In the genomic region with DNA sequence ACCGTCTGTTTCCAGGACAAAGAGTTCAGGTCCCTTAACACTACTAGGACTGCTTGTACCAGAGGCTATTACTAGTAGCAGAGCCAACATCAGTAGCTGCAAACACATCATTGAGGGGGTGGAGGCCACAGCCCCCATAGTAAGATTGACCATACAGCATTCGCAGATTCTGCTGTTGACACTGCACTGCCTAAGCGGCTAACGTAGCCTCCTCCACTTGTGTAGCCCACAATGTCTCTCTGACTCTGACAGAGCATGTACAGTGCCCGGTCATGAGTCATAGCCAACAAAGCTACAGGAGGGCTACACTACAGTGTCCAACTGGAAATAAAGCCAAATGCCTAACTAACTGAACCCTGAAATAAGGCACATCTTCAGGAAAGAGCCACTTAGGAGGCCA, we compare ENCODE assay signal across 18 mouse cellular contexts.
A peak's percentile ranks its signal among the peaks of the same experiment; 100 is the strongest.
DNase-seq lines count a peak whose midpoint lies in the region; ATAC-seq lines count a peak whose summit lies in the region.
"Had no signal": no experiment of that assay in that cellular context is flagged by ENCODE, and none has a peak within 500 bp of the region (broad histone marks: within the 10 kb centered on the region; RNA-seq: fewer than 3 reads in every experiment).

No protein-coding gene starts in this region.

- no peak overlapping the region for H3K4me2 ChIP-seq in liver, embryonic 11.5 days
- H3K4me2 ChIP-seq: embryonic facial prominence, embryonic 12.5 days; forebrain, embryonic 15.5 days; heart, embryonic 13.5 days; hindbrain, embryonic 12.5 days had no signal

- no peaks in the 10 kb centered on the region for H3K36me3 ChIP-seq in liver, embryonic 11.5 days (ENCODE audit: control insufficient read depth, insufficient read depth, low read length)
- H3K36me3 ChIP-seq: embryonic facial prominence, embryonic 12.5 days; heart, embryonic 13.5 days had no signal

- no peak overlapping the region for H3K27ac ChIP-seq in liver, embryonic 11.5 days (ENCODE audit: low read depth, low read length)
- H3K27ac ChIP-seq: embryonic facial prominence, embryonic 12.5 days; forebrain, embryonic 15.5 days; heart, embryonic 13.5 days; hindbrain, embryonic 12.5 days had no signal

- no peaks in the 10 kb centered on the region for H3K27me3 ChIP-seq in liver, embryonic 11.5 days (replicated peaks; ENCODE audit: control insufficient read depth, insufficient read depth, low read length)
- H3K27me3 ChIP-seq: embryonic facial prominence, embryonic 12.5 days; forebrain, embryonic 15.5 days; heart, embryonic 13.5 days; hindbrain, embryonic 12.5 days had no signal

- no peaks in the 10 kb centered on the region for H3K4me1 ChIP-seq in liver, embryonic 11.5 days (replicated peaks; ENCODE audit: control insufficient read depth, insufficient read depth, low read length)
- H3K4me1 ChIP-seq: embryonic facial prominence, embryonic 12.5 days; hindbrain, embryonic 12.5 days had no signal

- H3K4me3 ChIP-seq in liver, embryonic 11.5 days (ENCODE audit: low read depth, low read length): no peak overlapping the region
- H3K4me3 ChIP-seq: embryonic facial prominence, embryonic 12.5 days; forebrain, embryonic 15.5 days; heart, embryonic 13.5 days; hindbrain, embryonic 12.5 days had no signal

- no peaks in the 10 kb centered on the region for H3K9me3 ChIP-seq in liver, embryonic 11.5 days (ENCODE audit: control insufficient read depth, low read length)
- H3K9me3 ChIP-seq: embryonic facial prominence, embryonic 12.5 days; forebrain, embryonic 15.5 days; heart, embryonic 13.5 days; hindbrain, embryonic 12.5 days had no signal

- no peak for ATAC-seq in liver, embryonic 11.5 days (replicated peaks; ENCODE audit: low FRiP score)
- ATAC-seq: forebrain, embryonic 15.5 days; hindbrain, embryonic 16.5 days had no signal

- peak; percentile 35 for DNase-seq in Muller cell, postnatal 12 days (ENCODE audit: inconsistent ontology term)
- peak; percentile 52 for DNase-seq in cerebellum, adult 11 months
- peak; percentile 55 for DNase-seq in cerebellum, adult 8-10 months
- peak; percentile 38 to 66 for DNase-seq in cerebellum, postnatal 14 days
- no peak for DNase-seq in liver, embryonic 11.5 days (ENCODE audit: low spot score)
- DNase-seq in lung, postnatal 36 days: no peak
- DNase-seq in lung, postnatal 25 days (ENCODE audit: low spot score): no peak
- DNase-seq in left cerebral cortex, adult 11 months (ENCODE audit: low spot score): no peak
- DNase-seq: adrenal gland, postnatal 25 days; gastrocnemius, postnatal 36 days; heart, adult 11 months; heart, postnatal 4 days; kidney, adult 11 months had no signal

- 85% methylated on average over 5 of the region's 5 CpGs for WGBS in liver, embryonic 11.5 days

- no peak overlapping the region for H3K9ac ChIP-seq in liver, embryonic 11.5 days (ENCODE audit: low read depth, low read length)
- H3K9ac ChIP-seq: embryonic facial prominence, embryonic 12.5 days; forebrain, embryonic 15.5 days; heart, embryonic 13.5 days; hindbrain, embryonic 12.5 days had no signal

Comparison
In these comparisons a context has a peak if more than half of its experiments do, and no peak if none do; other contexts are left out.
1. DNase-seq: peak in Muller cell, postnatal 12 days (single experiment), cerebellum, adult 11 months (single experiment), cerebellum, adult 8-10 months (single experiment) and cerebellum, postnatal 14 days (2 of 2); none in liver, embryonic 11.5 days (single experiment), lung, postnatal 36 days (single experiment), lung, postnatal 25 days (single experiment) and left cerebral cortex, adult 11 months (single experiment).